Mouse (Mus musculus) kidney, embryonic 16.5 days (tissue): ENCODE measurements around the gene Echs1. TPM values are rescaled to one million over a fixed set of nuclear protein-coding genes. Genes with fewer than 3 reads are reported as not detected.
A peak's percentile ranks its signal among the peaks of the same experiment; 100 is the strongest.

Source experiments
- ATAC-seq: fragments of 200-750 bp; cut with Nextera tagmentation; 2 replicates; pipeline ENCODE4 v1.8.0; 2017; ENCODE audit warnings: moderate TSS enrichment; ENCODE audit not compliant: low FRiP score, low TSS enrichment
- H3K27ac ChIP-seq: fragments of 300-500 bp; sonication (generic); 2 replicates; pipeline ENCODE4 v1.5.1; 2014; ENCODE audit warnings: low read length
- H3K27me3 ChIP-seq: fragments of 300-500 bp; sonication (generic); 2 replicates; pipeline ENCODE4 v1.6.1; 2014; ENCODE audit warnings: low read length, control low read depth, mixed read lengths; ENCODE audit not compliant: insufficient read depth
- H3K36me3 ChIP-seq: fragments of 300-500 bp; sonication (generic); 2 replicates; pipeline ENCODE4 v1.6.1; 2014; ENCODE audit warnings: low read length, control low read depth, mixed read lengths; ENCODE audit not compliant: insufficient read depth
- H3K4me1 ChIP-seq: fragments of 300-500 bp; sonication (generic); 2 replicates; pipeline ENCODE4 v1.6.1; 2014; ENCODE audit warnings: low read length, control low read depth, mixed read lengths; ENCODE audit not compliant: insufficient read depth
- H3K4me2 ChIP-seq: fragments of 300-500 bp; sonication (generic); replicated peaks from 2 replicates; pipeline ENCODE4 v1.6.1; 2014; ENCODE audit warnings: low read depth, low read length
- H3K4me3 ChIP-seq: fragments of 300-500 bp; sonication (generic); 2 replicates; pipeline ENCODE4 v1.5.1; 2014; ENCODE audit warnings: mild to moderate bottlenecking, low read length
- H3K9ac ChIP-seq: fragments of 300-500 bp; sonication (generic); replicated peaks from 2 replicates; pipeline ENCODE4 v1.6.1; 2014; ENCODE audit warnings: low read length
- H3K9me3 ChIP-seq: fragments of 300-500 bp; sonication (generic); 2 replicates; pipeline ENCODE4 v1.6.1; 2016; ENCODE audit warnings: low read length, control low read depth
- WGBS: fragments of 180-500 bp; shearing (Covaris S2); extraction: QIAGEN DNeasy Blood & Tissue Kit; methylation state at CpG from one replicate; pipeline ENCODE4 v1.1.7; 2014; 5-methylcytosine and 5-hydroxymethylcytosine counted together
- polyA plus RNA-seq: library from polyadenylated mRNA; unstranded; fragments of >200 nt; fragmentation: Nextera tagmentation; extraction: Ambion mirVana; gene quantifications from 2 replicates; pipeline ENCODE4 v1.2.1, GENCODE M21; 2015

Echs1 gene
- polyA plus RNA-seq, 1 experiment from 2014 or later, result 199 TPM

- 77% methylated on average over 6 of the region's 6 CpGs for WGBS
- H3K9me3 ChIP-seq, result no peaks in the 10 kb centered on the region
- no peak overlapping the region for H3K9ac ChIP-seq
- H3K4me3 ChIP-seq, result no peak overlapping the region
- H3K36me3 ChIP-seq, result no peaks in the 10 kb centered on the region
- ATAC-seq, result no peak
- no peak overlapping the region for H3K4me2 ChIP-seq
- H3K27me3 ChIP-seq, result peaks cover 37% of the 10 kb centered on the region
- H3K4me1 ChIP-seq, result peaks cover 4% of the 10 kb centered on the region; the same call in 1 of the 2 replicates
- H3K27ac ChIP-seq, result no peak overlapping the region
Observed at GRCm38 (mm10) chr7:140077698-140078097, 38.6 kb downstream of the Echs1 start.

- peak overlapping the region; percentile 65 for H3K9ac ChIP-seq
- H3K27me3 ChIP-seq, result no peaks in the 10 kb centered on the region
- peak; percentile 61; the same call in 1 of the 2 replicates for ATAC-seq
- H3K36me3 ChIP-seq, result no peaks in the 10 kb centered on the region
- no peaks in the 10 kb centered on the region for H3K9me3 ChIP-seq
- H3K4me1 ChIP-seq, result 0 out of 2 replicates have a peak, but pooled peaks cover 2% of the 10 kb centered on the region
- H3K4me3 ChIP-seq, result peak overlapping the region; percentile 40
- no peak overlapping the region for H3K27ac ChIP-seq
- H3K4me2 ChIP-seq, result peak overlapping the region; percentile 56
- WGBS, result 34% methylated on average over 34 of the region's 39 CpGs
Observed at GRCm38 (mm10) chr7:140070042-140070711, 46.1 kb downstream of the Echs1 start.

DNA sequence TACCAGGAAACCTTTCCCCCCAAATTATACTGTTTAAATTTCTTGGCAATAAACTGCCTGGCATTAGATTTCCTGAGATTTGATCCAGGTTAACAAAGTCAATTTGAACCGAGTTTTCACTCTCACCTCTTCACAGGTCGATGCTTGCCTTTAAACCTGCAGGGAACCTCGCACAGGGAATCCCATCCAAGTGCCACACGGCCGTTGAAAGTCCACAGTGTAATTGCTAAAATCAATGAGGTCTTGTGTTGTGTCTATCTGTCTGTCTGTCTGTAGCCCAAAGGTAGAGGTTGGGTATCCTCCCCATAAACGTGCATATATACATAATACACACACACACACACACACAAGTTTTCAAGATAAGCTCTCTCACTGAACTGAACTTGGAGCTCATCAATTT, 48.9 kb downstream of the Echs1 start:
- H3K27ac ChIP-seq, result no peak overlapping the region
- 0 out of 2 replicates have a peak, but pooled peaks cover 2% of the 10 kb centered on the region for H3K4me1 ChIP-seq
- H3K9ac ChIP-seq, result no peak overlapping the region
- no peak overlapping the region for H3K4me2 ChIP-seq
- WGBS, result 64% methylated on average over 6 of the region's 6 CpGs
- no peaks in the 10 kb centered on the region for H3K36me3 ChIP-seq
- no peaks in the 10 kb centered on the region for H3K9me3 ChIP-seq
- H3K27me3 ChIP-seq, result peaks cover 18% of the 10 kb centered on the region
- no peak overlapping the region for H3K4me3 ChIP-seq
- ATAC-seq, result no peak

DNA sequence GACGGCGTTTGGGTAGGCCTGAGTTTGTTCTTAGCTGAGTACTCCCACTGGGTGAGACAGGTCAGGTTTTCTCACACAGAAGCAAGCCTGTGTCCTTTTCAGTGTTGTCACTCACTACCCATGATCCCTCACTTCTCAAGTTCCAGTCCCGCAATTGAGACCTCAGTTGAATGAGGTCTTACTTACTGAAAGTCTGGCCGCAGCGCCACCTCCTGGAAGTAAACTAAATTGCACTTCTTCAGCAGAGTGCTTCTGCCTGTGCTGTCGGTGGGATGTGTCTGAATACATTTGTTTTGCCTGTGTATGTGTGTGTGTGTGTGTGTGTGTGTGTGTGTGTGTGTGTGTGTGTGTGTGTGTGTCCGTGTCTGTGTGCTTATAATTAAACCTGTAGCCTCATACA, 53.2 kb downstream of the Echs1 start:
- Histone ChIP-seq H3K9ac (no peak overlapping the region), H3K36me3 (no peaks in the 10 kb centered on the region), H3K9me3 (no peaks in the 10 kb centered on the region), H3K27ac (no peak overlapping the region), H3K4me2 (no peak overlapping the region), H3K4me1 (peaks cover 15% of the 10 kb centered on the region), H3K4me3 (no peak overlapping the region), H3K27me3 (peaks cover 59% of the 10 kb centered on the region)
- no peak for ATAC-seq
- WGBS, result 25% methylated on average over 7 of the region's 7 CpGs

GRCm38 (mm10) chr7:140062307-140062706, 54.0 kb downstream of the Echs1 start:
- H3K27me3 ChIP-seq, result peaks cover 66% of the 10 kb centered on the region
- no peak overlapping the region for H3K9ac ChIP-seq
- H3K9me3 ChIP-seq, result no peaks in the 10 kb centered on the region
- peak; percentile 24 for ATAC-seq
- no peak overlapping the region for H3K27ac ChIP-seq
- H3K4me1 ChIP-seq, result peaks cover 21% of the 10 kb centered on the region
- WGBS, result 21% methylated on average over 11 of the region's 11 CpGs
- H3K4me2 ChIP-seq, result no peak overlapping the region
- H3K4me3 ChIP-seq, result no peak overlapping the region
- no peaks in the 10 kb centered on the region for H3K36me3 ChIP-seq

DNA sequence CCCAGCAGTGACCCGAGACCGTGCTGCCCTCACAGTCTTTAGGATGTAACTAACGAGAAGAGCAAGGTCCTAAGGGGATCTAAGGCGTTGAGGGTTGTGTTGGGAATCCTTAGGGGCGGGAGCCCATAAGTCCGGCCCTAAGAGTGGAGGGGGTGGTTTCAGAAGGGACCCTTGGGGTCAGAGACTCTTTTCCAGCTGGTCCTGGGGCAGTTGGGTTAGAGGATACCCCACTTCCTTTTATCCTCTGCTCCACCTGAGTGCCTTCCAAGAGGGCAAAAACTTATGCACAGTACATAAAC, 54.5 kb downstream of the Echs1 start:
- peaks cover 72% of the 10 kb centered on the region for H3K27me3 ChIP-seq
- ATAC-seq, result peak; percentile 5; the same call in 1 of the 2 replicates
- peak overlapping the region; percentile 40; the same call in 1 of the 2 replicates for H3K9ac ChIP-seq
- H3K27ac ChIP-seq, result no peak overlapping the region
- peak overlapping the region; percentile 38 for H3K4me3 ChIP-seq
- H3K4me2 ChIP-seq, result peak overlapping the region; percentile 70
- H3K36me3 ChIP-seq, result no peaks in the 10 kb centered on the region
- no peaks in the 10 kb centered on the region for H3K9me3 ChIP-seq
- H3K4me1 ChIP-seq, result peaks cover 21% of the 10 kb centered on the region
- WGBS, result 1% methylated on average over 6 of the region's 6 CpGs

DNA sequence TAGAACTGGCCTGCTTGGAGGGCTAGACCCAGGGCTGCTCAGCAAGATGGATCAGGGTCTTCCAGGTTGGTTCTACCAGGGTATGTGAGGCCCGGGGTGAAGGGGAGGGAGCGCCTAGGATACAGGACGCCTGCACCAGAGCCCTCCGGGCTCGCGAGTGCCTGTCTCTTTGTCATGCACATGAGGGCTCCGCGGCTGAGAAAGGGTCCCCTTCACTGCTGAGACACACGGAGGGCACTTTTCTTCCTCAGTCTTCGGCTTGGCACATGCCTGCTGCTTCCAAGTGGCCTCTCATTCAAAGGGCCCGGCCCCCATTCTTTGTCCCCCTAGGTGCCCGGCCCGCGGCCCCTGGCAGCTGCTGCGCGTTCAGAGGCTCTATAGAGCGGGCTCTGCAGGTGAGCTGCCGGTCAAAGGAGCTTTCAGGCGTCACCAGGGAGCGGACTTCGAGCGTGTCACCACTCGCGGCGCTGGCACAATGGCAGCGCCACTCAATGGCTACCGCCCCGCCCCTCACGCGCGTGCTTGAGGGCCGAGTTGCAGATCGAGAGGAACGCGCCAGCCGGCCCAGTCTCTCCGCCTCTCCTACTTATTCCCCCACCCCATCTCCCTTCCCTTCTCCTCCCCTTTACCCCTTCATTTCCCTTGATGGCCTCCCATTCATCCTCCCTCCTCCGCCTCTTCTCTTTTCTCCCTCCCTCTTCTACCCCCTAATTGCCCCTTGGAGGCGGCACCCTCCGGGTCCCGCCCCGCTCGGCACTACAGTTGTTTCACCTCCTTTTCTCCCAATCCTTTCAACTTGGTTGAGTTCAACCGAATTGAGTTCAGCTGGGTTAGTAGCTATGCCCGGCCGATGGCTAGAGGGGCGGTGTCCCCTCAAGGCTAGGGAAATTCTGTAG, 55.1 kb downstream of the Echs1 start:
- peak overlapping the region; percentile 40 for H3K9ac ChIP-seq

DNA sequence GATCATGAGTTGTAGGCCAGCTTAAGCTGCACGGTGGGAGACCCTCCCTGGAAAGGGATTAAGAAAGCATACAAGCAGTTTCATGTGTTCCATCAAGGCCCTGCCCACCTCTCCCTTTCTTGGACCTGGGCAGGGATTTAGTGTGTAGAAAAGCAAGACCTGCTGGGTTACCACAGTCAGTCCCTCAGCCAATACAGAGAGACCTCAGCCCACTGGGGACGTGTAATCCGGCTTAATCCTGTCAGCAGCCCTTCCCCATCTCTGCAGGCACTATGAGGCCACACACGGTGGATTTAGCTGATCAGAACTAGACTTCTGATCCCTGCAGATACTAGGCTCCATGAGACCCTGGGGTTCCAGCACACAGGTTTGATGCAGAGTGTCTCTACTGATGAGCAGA, 56.7 kb downstream of the Echs1 start:
- Histone ChIP-seq H3K4me2 (no peak overlapping the region), H3K27me3 (peaks cover 84% of the 10 kb centered on the region), H3K4me1 (peaks cover 21% of the 10 kb centered on the region), H3K36me3 (no peaks in the 10 kb centered on the region), H3K4me3 (no peak overlapping the region), H3K9ac (no peak overlapping the region), H3K27ac (no peak overlapping the region), H3K9me3 (no peaks in the 10 kb centered on the region)
- no peak for ATAC-seq
- 59% methylated on average over 4 of the region's 4 CpGs for WGBS

More for the DNA sequence above, 55.1 kb downstream of the Echs1 start:
- ATAC-seq, result peak; percentile 13; the same call in 1 of the 2 replicates
- Histone ChIP-seq H3K4me3 (peak overlapping the region; percentile 38), H3K27ac (no peak overlapping the region), H3K4me1 (peaks cover 21% of the 10 kb centered on the region), H3K27me3 (peaks cover 78% of the 10 kb centered on the region), H3K4me2 (peak overlapping the region; percentile 70), H3K36me3 (no peaks in the 10 kb centered on the region), H3K9me3 (no peaks in the 10 kb centered on the region)
- under 1% methylated on average over 47 of the region's 47 CpGs for WGBS

DNA sequence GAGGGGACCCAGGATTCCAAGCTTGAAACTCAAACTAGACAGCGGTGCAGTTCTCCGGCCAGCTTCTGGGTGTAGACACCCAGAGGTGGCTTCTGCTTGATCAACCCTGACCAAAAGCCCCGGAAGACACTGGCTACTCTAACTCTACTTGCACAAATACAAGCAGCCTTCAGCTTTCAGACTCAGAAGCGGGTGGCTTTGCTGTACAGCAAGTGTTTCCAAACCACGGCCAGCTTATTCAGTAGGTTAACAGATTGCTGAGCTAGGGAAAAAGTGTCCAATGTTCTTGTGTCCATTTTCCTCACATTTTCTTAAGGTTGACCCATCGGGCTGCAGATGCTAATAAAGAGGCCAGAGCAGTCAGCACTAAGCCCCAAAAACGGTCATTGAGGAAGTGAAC, 57.7 kb downstream of the Echs1 start:
- Histone ChIP-seq H3K4me3 (peak overlapping the region; percentile 52), H3K9ac (peak overlapping the region; percentile 65), H3K36me3 (no peaks in the 10 kb centered on the region), H3K27ac (no peak overlapping the region), H3K9me3 (no peaks in the 10 kb centered on the region), H3K4me2 (peak overlapping the region; percentile 77), H3K27me3 (peaks cover 86% of the 10 kb centered on the region), H3K4me1 (peaks cover 21% of the 10 kb centered on the region)
- no peak for ATAC-seq
- 16% methylated on average over 7 of the region's 7 CpGs for WGBS
